Mouse (Mus musculus): ENCODE measurements at regions not wholly inside any gene's neighbourhood (a gene's known extent, or its start where the extent isn't known, plus 50 kb on each side); places are given as distances from the start of the nearest gene placed in this dataset.

DNA sequence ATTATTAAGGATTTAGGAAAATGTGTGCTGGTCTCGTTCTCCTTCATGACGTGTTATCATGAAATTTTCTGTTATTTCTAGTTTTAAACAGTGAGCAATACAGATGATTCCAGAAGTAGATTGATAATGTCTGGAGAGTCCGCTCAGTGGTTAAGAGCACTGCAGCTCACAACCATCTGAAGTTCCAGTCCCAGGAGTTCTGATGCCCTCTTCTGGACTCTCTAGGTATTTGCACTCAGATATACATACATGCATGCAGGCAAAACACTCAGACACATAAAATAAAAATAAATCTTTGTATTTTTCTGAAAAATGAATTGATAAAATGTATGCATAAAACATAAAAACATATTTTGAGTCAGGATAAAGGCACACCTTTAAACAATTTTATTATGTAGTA is 570.1 kb upstream of the Chrm3 start (continued):
- no peak for TF ChIP-seq NELFE (IDR thresholded peaks at IDR 0.05; ENCODE audit: low read depth, low read length)
- no peak for TF ChIP-seq MAFK (IDR thresholded peaks at IDR 0.05; ENCODE audit: borderline replicate concordance, low read depth, low read length)
- TF ChIP-seq JUND (IDR thresholded peaks at IDR 0.05; ENCODE audit: low read depth, low read length), result no peak
- no peak for TF ChIP-seq EP300 (IDR thresholded peaks at IDR 0.05; ENCODE audit: low read depth in 1 of 2, low read length in 2 of 2)

DNA sequence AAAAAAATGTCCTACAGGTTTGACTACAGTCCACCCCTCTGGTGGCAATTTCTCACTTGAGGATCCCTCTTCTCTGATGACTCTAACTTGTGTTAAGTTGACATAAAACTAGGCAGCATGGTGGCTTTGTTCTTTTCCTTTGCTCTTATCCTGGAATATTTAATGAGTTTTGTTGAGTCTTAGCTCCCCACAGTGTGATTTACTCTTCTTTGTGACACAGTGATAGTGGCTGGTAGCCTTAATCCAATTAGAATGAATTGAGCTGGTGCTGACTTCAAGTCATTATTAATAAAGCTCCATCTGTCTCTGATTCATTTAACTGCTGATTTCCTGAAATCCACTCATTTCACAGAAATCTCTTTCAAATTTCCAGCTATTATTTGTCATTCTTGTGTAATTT is 553.7 kb upstream of the Chrm3 start:
- TF ChIP-seq MYB (IDR thresholded peaks at IDR 0.05; ENCODE audit: low read depth, low read length), result no peak
- no peak for TF ChIP-seq EP300 (IDR thresholded peaks at IDR 0.05; ENCODE audit: low read depth in 1 of 2, low read length in 2 of 2)
- TF ChIP-seq POLR2A (IDR thresholded peaks at IDR 0.05; ENCODE audit: control insufficient read depth in 1 of 2, insufficient read depth in 1 of 2, low read depth in 1 of 2, low read length in 2 of 2, poor library complexity in 1 of 2), result no peak
- TF ChIP-seq CHD1 (IDR thresholded peaks at IDR 0.05; ENCODE audit: low read depth, low read length), result no peak
- no peak for TF ChIP-seq JUND (IDR thresholded peaks at IDR 0.05; ENCODE audit: low read depth, low read length)
- no peak for TF ChIP-seq E2F4 (IDR thresholded peaks at IDR 0.05; ENCODE audit: borderline replicate concordance, low read depth, low read length)
- no peak for TF ChIP-seq ELF1 (IDR thresholded peaks at IDR 0.05; ENCODE audit: low read depth, low read length)
- TF ChIP-seq TCF12 (IDR thresholded peaks at IDR 0.05; ENCODE audit: low read depth, low read length), result no peak
- no peak for TF ChIP-seq POLR2AphosphoS2 (IDR thresholded peaks at IDR 0.05; ENCODE audit: low read length)
- no peak for TF ChIP-seq GABPA (IDR thresholded peaks at IDR 0.05; ENCODE audit: low read depth, low read length)
- no peak for TF ChIP-seq ZKSCAN1 (IDR thresholded peaks at IDR 0.05; ENCODE audit: low read depth, low read length)
- no peak for TF ChIP-seq SMC3 (IDR thresholded peaks at IDR 0.05; ENCODE audit: low read depth, low read length)
- TF ChIP-seq ZC3H11A (IDR thresholded peaks at IDR 0.05; ENCODE audit: low read depth, low read length), result no peak
- TF ChIP-seq RCOR1 (IDR thresholded peaks at IDR 0.05; ENCODE audit: low read depth, low read length), result no peak
- TF ChIP-seq NRF1 (IDR thresholded peaks at IDR 0.05; ENCODE audit: insufficient read depth, low read depth, low read length, poor library complexity, severe bottlenecking), result no peak
- TF ChIP-seq MEF2A (IDR thresholded peaks at IDR 0.05; ENCODE audit: extremely low read depth, insufficient replicate concordance, low read depth, low read length, poor library complexity, severe bottlenecking), result no peak
- TF ChIP-seq ETS1 (IDR thresholded peaks at IDR 0.05; ENCODE audit: low read depth, low read length), result no peak
- no peak for TF ChIP-seq KAT2A (conservative IDR thresholded peaks at IDR 0.05; ENCODE audit: low read depth, low read length)
- TF ChIP-seq MXI1 (IDR thresholded peaks at IDR 0.05; ENCODE audit: low read depth, low read length), result no peak
- no peak for DNase-seq (ENCODE audit: low read depth, low spot score)
- no peaks in the 10 kb centered on the region for H3K9me3 ChIP-seq (replicated peaks; ENCODE audit: insufficient read depth, low read length)

More for the DNA sequence above, 553.7 kb upstream of the Chrm3 start:
- no peaks in the 10 kb centered on the region for H3K27me3 ChIP-seq (ENCODE audit: control insufficient read depth in 1 of 2, insufficient read depth in 2 of 2, low read length in 2 of 2)
- no peaks in the 10 kb centered on the region for H3K4me1 ChIP-seq (ENCODE audit: control insufficient read depth in 1 of 2, insufficient read depth in 2 of 2, low read length in 2 of 2)
- no peak overlapping the region for H3K4me3 ChIP-seq (ENCODE audit: control insufficient read depth in 1 of 2, insufficient read depth in 1 of 2, low read depth in 2 of 2, low read length in 2 of 2)
- H3K79me2 ChIP-seq (ENCODE audit: control insufficient read depth, insufficient read depth, low read length, poor library complexity), result no peaks in the 10 kb centered on the region
- H3K27ac ChIP-seq (ENCODE audit: control insufficient read depth, low read depth, low read length), result no peak overlapping the region
- no peaks in the 10 kb centered on the region for H3K36me3 ChIP-seq (ENCODE audit: control insufficient read depth in 1 of 2, insufficient read depth in 2 of 2, low read length in 2 of 2)
- no peak overlapping the region for H3K9ac ChIP-seq (ENCODE audit: control insufficient read depth, low read depth, low read length, poor library complexity, severe bottlenecking)

All from MEL (cell line).